Mouse (Mus musculus) liver, adult 2 months (tissue): ENCODE measurements around the gene Pgm5.

Experiments used
- CTCF ChIP-seq: fragments of 200-500 bp; IDR thresholded peaks from 2 replicates; pipeline ENCODE4 v1.5.1; 2011; ENCODE audit warnings: low read depth, low read length, control low read depth
- POLR2A ChIP-seq: fragments of 200-500 bp; IDR thresholded peaks from 2 replicates; pipeline ENCODE4 v1.6.1; 2011; ENCODE audit warnings: low read length, control low read depth; ENCODE audit not compliant: insufficient read depth; ENCODE audit errors: extremely low read depth

- TF ChIP-seq POLR2A (no peak), CTCF (no peak)
Measured at GRCm38 (mm10) chr19:24842080-24842479, 19.6 kb downstream of the Pgm5 start.
